Mouse (Mus musculus) ES-E14 (cell line): ENCODE data around the gene Dscam.

Experiments
- CHD2 ChIP-seq: IDR thresholded peaks from 2 replicates; pipeline ENCODE4 v1.6.1; 2014; ENCODE audit warnings: mild to moderate bottlenecking, low read depth, low read length, inconsistent platforms
- HCFC1 ChIP-seq: IDR thresholded peaks from 2 replicates; pipeline ENCODE4 v1.6.1; 2012; ENCODE audit warnings: low read length, inconsistent platforms, borderline replicate concordance; ENCODE audit not compliant: insufficient read depth
- MAFK ChIP-seq: IDR thresholded peaks from 2 replicates; pipeline ENCODE4 v1.6.1; 2014; ENCODE audit warnings: mild to moderate bottlenecking, low read depth, low read length, inconsistent platforms; ENCODE audit not compliant: insufficient read depth
- ZC3H11A ChIP-seq: IDR thresholded peaks from 2 replicates; pipeline ENCODE4 v1.6.1; 2012; ENCODE audit warnings: low read depth, mild to moderate bottlenecking, inconsistent platforms, low read length, borderline replicate concordance
- ZNF384 ChIP-seq: IDR thresholded peaks from 2 replicates; pipeline ENCODE4 v1.6.1; 2012; ENCODE audit warnings: low read depth, low read length, inconsistent platforms

- TF ChIP-seq ZNF384, result no peak
- no peak for TF ChIP-seq CHD2
- no peak for TF ChIP-seq HCFC1
- no peak for TF ChIP-seq MAFK
- no peak for TF ChIP-seq ZC3H11A
Observed at GRCm38 (mm10) chr16:96690052-96690451, 480.5 kb downstream of the Dscam start.
